Mouse (Mus musculus) lung, adult 2 months (tissue): ENCODE data around the gene H2al2a.

Experiments used
- CTCF ChIP-seq: fragments of 200-500 bp; IDR thresholded peaks from 2 replicates; pipeline ENCODE4 v1.5.1; 2011; ENCODE audit warnings: mild to moderate bottlenecking, low read length, control low read depth; ENCODE audit not compliant: insufficient read depth
- POLR2A ChIP-seq: fragments of 200-500 bp; IDR thresholded peaks from 2 replicates; pipeline ENCODE4 v1.6.1; 2011; ENCODE audit warnings: low read depth, mild to moderate bottlenecking, control low read depth, low read length, borderline replicate concordance; ENCODE audit errors: extremely low read depth

GRCm38 (mm10) chr2:17989562-17989961 lies 7.2 kb downstream of the H2al2a start:
- TF ChIP-seq POLR2A (no peak), CTCF (no peak)
